Mouse (Mus musculus) granulocyte monocyte progenitor cell, adult 5-6 weeks (primary cell): ENCODE measurements at regions not wholly inside any gene's neighbourhood (a gene's known extent, or its start where the extent isn't known, plus 50 kb on each side); places are given as distances from the start of the nearest gene placed in this dataset.
"Not testable (repeated sequence)": the region's sequence is repeated elsewhere in the genome, so short reads cannot be mapped to it uniquely, and the experiment has no call there.

Experiments
- ATAC-seq: replicated peaks from 2 replicates; pipeline ENCODE4 v1.8.0; 2016; ENCODE audit warnings: mild to moderate bottlenecking, moderate TSS enrichment, inconsistent platforms; ENCODE audit not compliant: poor library complexity, severe bottlenecking

GRCm38 (mm10) chr10:19491513-19492380 is 100.0 kb upstream of the Ifngr1 start:
- ATAC-seq: no peak; the same call in 1 of the 2 replicates

GRCm38 (mm10) chr10:19494461-19495105 is 97.2 kb upstream of the Ifngr1 start:
- ATAC-seq: no peak

DNA sequence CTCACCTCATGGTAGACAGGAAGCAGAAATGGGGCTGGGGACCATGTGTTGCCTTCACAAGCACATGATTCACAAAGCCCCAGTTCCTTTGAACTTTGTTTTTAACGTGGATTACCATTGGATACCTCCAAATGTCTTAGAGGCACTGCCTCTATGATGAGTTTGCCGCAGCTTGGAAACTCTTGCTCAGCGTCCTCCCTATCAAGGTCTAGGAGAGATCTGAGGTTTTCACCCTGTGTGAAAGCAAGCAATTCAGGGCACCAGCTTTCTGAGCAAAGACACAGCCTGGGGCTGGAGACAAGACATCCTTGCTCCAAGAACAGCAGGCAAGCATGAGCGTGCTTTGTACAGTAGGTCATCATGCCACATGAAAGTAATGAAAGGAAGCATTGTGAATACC is 93.6 kb upstream of the Ifngr1 start:
- no peak for ATAC-seq

DNA sequence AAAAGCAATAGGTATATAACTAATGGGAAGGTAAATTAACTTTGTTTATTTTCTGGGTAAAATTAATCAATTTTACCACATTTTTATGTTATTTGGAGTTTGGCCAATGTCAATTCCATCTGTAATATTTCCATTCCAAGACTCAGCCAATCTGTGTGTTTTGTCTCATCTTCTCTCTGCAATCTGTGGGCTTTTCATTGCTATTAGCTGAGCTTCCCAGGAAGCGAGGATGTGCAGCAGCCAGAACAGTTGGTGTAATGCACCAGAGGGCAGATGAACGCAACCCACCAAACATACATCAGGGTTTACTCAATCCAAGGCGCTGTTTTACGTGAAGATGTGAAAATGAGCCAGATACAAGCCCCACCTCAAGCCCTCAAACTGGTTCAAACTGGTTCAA is 88.9 kb upstream of the Ifngr1 start:
- no peak for ATAC-seq

- ATAC-seq: no peak
Measured at GRCm38 (mm10) chr10:19503846-19504765, 87.6 kb upstream of the Ifngr1 start.

GRCm38 (mm10) chr10:19505174-19505573 is 86.6 kb upstream of the Ifngr1 start:
- no peak for ATAC-seq

GRCm38 (mm10) chr10:19505979-19506378 is 85.8 kb upstream of the Ifngr1 start:
- peak; percentile 85 for ATAC-seq

DNA sequence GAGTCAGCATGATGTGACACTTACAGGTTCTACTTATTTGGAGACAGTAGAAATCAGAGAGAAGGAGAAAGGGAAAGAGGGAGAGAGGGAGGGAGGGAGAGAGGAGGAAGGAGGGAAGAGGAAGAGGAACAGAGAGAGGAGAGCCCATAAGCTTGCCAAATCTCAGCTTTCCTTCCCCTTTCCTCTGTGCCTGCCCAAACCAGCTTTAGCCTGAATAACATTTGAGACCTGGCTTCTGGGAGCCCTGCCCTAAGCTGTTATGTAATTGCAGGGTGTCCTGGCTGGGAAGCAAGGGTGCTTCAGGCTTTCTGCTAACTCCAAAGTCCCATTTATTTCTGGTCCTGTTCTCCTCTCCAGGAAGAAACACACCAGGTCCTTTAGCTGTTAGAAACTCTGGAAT is 85.3 kb upstream of the Ifngr1 start:
- peak; percentile 92 for ATAC-seq

- no peak for ATAC-seq
Measured at GRCm38 (mm10) chr10:19508221-19508745, 83.5 kb upstream of the Ifngr1 start.

DNA sequence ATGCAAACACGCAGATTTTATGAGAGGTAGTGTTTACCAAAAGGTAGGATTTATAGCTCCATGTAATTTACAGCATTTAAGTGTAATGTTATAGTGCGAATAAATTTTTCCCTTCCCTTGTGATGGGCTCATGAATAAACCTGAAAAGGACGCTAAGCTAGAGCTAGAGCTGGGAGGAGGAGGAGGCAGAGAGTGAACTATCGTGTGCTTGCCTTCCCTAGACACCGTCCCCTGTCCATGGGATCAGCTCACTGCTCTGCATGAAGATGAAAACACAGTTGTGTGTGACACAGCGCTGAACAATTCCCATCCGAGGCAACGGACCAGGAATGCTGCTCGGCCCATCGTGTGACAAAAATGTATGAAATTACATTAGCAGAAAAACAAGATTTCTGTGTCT is 81.7 kb upstream of the Ifngr1 start:
- no peak for ATAC-seq

GRCm38 (mm10) chr10:19514366-19514765 is 77.4 kb upstream of the Ifngr1 start:
- ATAC-seq: not testable (repeated sequence)

- ATAC-seq: no peak
Measured at GRCm38 (mm10) chr10:19514837-19515236, 76.9 kb upstream of the Ifngr1 start.

DNA sequence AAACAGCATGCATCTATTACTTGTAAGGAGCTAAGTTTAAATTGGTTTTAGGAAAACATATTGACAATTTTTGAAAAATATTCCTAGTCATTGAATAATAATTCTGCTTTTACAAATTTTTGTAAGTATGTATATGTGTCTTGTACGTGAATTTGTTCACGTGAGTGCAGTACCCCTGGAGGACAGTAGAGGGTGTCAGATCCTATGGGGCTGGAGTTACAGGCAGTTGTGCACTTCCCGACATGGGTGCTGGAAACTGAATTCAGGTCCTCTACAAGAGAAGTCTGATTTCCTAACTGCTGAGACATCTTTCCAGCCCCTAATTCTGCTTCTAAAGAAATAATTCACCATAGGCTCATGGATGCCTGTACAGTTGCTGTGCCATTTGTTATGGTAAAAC is 75.7 kb upstream of the Ifngr1 start:
- ATAC-seq: no peak

- no peak for ATAC-seq
Measured at GRCm38 (mm10) chr10:19517093-19517492, 74.7 kb upstream of the Ifngr1 start.

- no peak for ATAC-seq
Measured at GRCm38 (mm10) chr10:19518763-19519162, 73.0 kb upstream of the Ifngr1 start.

DNA sequence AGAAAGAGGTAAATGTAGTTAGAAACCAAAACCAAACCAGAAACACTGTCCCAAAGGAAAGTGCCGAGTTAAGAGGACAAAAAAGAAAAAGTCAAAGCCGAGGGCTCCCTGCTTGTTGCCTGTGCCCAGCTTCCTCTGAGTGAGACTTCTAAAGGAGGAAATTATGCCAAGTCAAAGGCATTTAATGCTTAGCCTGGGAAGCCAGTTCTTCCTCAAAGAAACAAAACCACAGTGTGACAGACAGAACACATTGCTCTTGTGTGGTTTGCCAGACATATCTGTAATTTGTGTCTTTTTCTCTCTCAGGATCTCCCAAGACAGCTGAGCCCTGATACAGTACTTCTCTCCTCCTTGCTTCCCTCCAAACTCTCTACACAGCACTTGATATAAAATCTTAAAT is 69.6 kb upstream of the Ifngr1 start:
- ATAC-seq: peak; percentile 57

DNA sequence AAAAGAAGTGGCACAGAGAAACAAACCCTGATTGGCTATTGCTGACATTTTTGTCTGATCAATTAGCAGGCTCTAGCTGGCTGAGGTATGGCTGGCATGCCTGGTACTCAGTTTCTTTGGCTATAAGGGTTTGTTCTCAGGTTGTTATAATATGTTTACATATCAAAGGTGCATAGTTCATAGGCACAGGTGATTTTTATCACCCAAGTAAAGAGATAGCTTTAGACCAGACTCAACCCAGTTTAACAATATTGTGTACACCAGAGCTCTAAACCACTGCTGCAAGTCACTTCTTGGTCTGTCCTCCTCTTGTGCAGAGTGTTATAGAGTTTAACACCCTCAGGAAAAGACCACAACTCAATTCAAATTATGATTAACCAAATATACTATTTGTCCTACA is 65.8 kb upstream of the Ifngr1 start:
- no peak for ATAC-seq

DNA sequence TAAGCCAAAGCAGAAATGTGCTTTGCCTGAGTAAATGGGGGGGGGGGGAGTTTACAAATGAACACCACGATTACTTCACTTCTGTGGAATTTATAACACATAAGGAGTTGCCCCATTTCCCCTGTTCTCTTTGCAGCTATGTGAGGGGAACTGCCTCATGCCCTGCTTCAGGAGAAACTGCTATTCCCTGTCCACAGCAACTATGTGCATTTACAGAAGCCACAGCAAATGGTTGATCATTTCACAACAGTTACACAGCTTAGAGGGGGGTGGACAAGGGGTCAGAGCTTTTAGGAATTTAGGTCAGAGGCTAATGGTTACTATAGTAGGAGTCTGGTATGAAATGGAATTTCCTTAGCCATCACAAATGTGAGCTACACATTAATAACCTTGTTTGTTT is 65.4 kb upstream of the Ifngr1 start:
- ATAC-seq: peak; percentile 90

- ATAC-seq: no peak
Measured at GRCm38 (mm10) chr10:19529655-19530054, 62.1 kb upstream of the Ifngr1 start.

GRCm38 (mm10) chr10:19530056-19530455 is 61.7 kb upstream of the Ifngr1 start:
- no peak for ATAC-seq

GRCm38 (mm10) chr10:19531452-19531851 is 60.3 kb upstream of the Ifngr1 start:
- no peak for ATAC-seq
